Mouse (Mus musculus): ENCODE data around the gene Rbfox2.
A peak's percentile ranks its signal among the peaks of the same experiment; 100 is the strongest.
"Not testable (repeated sequence)": the region's sequence is repeated elsewhere in the genome, so short reads cannot be mapped to it uniquely, and the experiment has no call there.

Rbfox2 gene

DNA sequence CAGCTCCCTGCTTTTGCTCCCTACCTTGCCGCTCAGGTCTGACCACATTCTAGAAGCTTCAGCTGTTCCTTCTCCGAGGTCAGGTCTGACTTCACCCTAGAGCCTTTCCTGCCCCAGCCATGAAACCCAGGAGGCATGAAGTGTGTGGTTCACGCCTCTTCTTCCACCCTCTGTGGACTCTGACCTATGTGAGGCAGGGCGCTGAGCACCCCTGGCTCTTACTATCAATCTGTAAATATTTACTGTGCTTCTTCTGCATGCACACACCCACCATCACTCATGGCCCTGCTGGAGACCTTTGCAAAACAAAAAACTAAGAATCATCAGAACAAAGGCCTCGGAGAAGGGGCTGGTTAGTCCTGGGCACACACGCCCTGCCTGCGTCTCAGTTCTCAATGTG, 31.6 kb upstream of the Rbfox2 start:
- Histone ChIP-seq H3K27me3 (ENCODE audit: control insufficient read depth, insufficient read depth, low read length, poor library complexity, severe bottlenecking) (no peaks in the 10 kb centered on the region), H3K36me3 (ENCODE audit: control insufficient read depth, insufficient read depth, low read length, poor library complexity, severe bottlenecking) (no peaks in the 10 kb centered on the region)
- DNase-seq (ENCODE audit: low read depth, low spot score): no peak

DNA sequence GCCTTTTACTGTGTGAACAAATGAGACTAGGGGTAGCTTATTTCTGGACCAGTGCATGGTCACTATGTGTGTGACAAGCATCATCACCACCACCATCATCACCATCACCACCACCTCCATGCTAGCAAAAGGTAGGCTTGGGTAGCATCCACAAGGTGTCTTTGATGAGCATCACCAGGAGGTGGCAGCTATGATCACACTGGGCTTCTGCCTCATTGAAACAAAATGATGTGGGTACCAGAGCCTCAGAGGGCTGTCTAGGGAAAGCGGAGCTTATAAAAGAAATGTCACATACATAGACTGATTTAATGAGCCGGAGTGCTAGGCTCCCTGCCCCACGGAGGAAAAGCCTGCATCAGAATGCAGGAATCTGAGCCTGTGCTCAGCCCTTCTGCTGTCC, 31.1 kb upstream of the Rbfox2 start:
- Histone ChIP-seq H3K36me3 (ENCODE audit: control insufficient read depth, insufficient read depth, low read length, poor library complexity, severe bottlenecking) (no peaks in the 10 kb centered on the region), H3K27me3 (ENCODE audit: control insufficient read depth, insufficient read depth, low read length, poor library complexity, severe bottlenecking) (no peaks in the 10 kb centered on the region)
- no peak for DNase-seq (ENCODE audit: low read depth, low spot score)

DNA sequence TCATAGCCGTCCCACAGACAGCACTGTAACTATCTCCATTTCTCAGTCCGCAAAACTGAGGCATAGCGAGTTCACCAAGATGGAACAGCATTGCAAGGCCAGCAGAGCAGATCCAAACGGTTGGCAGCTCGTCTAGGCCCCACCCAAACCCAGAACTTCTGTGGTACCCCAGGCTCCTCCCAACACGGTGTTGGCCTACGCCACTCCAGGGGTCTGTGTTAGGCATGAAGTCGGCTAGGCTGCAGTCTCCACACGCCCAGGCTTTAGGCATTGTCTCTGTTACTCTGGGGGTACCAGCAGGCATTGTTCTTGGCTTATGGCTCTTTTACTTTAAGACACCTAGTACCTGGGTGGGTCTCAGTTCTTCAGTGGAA, 30.2 kb upstream of the Rbfox2 start:
- Histone ChIP-seq H3K36me3 (ENCODE audit: control insufficient read depth, insufficient read depth, low read length, poor library complexity, severe bottlenecking) (no peaks in the 10 kb centered on the region), H3K27me3 (ENCODE audit: control insufficient read depth, insufficient read depth, low read length, poor library complexity, severe bottlenecking) (no peaks in the 10 kb centered on the region)
- no peak for DNase-seq (ENCODE audit: low read depth, low spot score)

DNA sequence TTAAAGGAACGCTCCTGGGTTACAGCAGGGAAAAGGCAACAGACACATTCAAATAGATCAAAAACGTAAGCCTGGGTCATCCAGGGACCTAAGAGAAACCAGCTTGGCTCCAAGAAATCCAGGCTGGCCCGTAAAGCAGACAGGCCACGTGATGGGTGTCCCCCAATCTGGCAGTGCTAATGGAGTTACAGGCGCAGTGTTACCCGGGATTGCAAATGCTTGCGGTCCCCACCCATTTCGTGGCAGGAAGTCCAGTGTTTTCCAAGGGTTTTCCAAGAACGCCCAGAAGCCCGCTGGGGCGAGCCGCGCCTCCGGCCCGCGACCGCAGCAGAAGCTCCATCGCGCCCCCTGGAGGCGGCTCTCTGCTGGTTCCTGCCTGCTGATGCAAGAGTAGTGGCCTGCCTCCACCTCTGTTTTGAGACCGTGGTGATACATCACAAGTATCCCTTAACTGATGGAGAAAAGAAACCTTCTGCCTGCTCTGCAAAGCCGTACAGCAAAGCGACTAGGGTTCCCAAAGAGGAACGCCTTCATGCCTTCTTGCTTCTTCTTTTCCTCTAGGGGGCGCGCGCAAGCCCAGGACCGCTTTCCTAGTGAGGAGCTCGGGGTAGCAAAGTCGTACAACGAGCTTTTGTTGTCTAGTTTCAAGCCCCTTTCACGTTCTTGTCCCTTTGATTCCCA, 29.6 kb upstream of the Rbfox2 start:
- no peaks in the 10 kb centered on the region for H3K27me3 ChIP-seq (ENCODE audit: control insufficient read depth, insufficient read depth, low read length, poor library complexity, severe bottlenecking)
- no peaks in the 10 kb centered on the region for H3K36me3 ChIP-seq (ENCODE audit: control insufficient read depth, insufficient read depth, low read length, poor library complexity, severe bottlenecking)
- DNase-seq (ENCODE audit: low read depth, low spot score): peak; percentile 15

DNA sequence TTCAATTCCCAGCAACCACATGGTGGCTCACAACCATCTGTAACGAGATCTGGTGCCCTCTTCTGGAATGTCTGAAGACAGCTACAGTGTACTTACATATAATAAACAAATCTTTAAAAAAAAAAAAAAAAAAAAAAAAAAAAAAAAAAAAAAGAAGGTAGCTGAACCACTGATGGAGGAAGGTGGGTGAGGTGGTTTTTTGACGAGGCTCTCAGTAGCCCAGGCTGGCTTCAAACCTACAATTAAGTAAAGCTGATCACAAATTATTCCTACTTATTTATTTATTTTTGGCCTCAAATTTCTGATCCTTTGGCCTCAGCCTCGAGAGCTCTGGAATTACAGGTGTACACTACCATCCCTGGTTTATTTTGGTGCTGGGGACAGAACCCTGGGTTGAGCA, 28.4 kb upstream of the Rbfox2 start:
- H3K27me3 ChIP-seq (ENCODE audit: control insufficient read depth, insufficient read depth, low read length, poor library complexity, severe bottlenecking); H3K36me3 ChIP-seq (ENCODE audit: control insufficient read depth, insufficient read depth, low read length, poor library complexity, severe bottlenecking); DNase-seq (ENCODE audit: low read depth, low spot score): not testable (repeated sequence)

DNA sequence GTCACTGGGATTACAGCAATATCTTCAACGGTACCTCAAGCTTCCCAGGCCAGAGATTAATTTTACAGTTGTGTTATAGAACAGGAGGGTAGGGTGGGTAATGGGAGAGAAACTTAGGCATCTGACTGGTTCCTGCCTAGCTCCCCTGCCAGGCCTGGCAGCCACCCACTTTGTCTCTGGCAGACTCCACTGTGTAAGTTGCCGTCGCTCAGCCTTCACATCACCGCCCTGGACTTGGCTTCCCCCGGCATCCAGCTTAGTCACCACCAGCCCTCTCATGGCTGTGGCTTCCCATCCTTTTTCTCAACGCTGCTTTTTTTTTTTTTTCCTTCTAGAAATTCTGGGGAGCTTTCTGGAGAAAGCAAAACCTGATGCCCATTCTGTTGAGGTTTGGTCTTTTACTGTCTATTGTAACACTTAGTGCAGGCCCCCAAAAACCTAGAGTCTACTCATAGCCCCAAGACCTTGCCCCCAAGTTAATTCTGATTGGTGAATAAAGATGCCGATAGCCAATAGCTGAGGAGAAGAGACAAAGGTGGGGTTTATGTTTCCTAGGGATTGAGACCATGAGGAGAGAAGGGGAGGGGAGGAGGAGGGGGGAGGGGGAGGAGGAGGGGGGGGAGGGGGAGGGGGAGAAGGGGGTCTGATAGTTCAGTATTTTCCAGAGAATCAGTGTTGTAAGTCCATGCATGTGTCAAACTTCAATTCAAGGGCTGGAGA, 25.6 kb upstream of the Rbfox2 start:
- no peaks in the 10 kb centered on the region for H3K27me3 ChIP-seq (ENCODE audit: control insufficient read depth, insufficient read depth, low read length, poor library complexity, severe bottlenecking)
- no peak for DNase-seq (ENCODE audit: low read depth, low spot score)
- no peaks in the 10 kb centered on the region for H3K36me3 ChIP-seq (ENCODE audit: control insufficient read depth, insufficient read depth, low read length, poor library complexity, severe bottlenecking)

DNA sequence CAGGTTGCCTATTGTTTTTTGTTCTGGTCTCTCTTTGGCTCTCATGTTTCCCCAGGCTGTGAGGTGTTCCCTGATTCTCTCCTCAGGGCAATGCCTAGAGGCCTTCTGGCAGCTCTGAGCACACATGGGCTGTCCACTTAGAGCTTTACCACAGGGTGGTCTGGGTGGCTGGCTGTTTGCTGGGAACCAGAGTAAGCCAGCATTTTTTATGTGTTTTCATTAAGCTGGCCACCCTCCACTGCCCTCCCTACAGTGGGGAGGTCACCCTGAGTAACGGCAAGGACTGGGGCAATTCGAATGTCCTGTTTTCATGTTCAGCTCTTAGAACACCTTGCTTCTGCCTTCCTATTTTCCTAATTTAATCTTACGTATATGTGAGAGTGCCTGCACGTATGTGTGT, 24.6 kb upstream of the Rbfox2 start:
- Histone ChIP-seq H3K36me3 (ENCODE audit: control insufficient read depth, insufficient read depth, low read length, poor library complexity, severe bottlenecking) (no peaks in the 10 kb centered on the region), H3K27me3 (ENCODE audit: control insufficient read depth, insufficient read depth, low read length, poor library complexity, severe bottlenecking) (no peaks in the 10 kb centered on the region)
- no peak for DNase-seq (ENCODE audit: low read depth, low spot score)

DNA sequence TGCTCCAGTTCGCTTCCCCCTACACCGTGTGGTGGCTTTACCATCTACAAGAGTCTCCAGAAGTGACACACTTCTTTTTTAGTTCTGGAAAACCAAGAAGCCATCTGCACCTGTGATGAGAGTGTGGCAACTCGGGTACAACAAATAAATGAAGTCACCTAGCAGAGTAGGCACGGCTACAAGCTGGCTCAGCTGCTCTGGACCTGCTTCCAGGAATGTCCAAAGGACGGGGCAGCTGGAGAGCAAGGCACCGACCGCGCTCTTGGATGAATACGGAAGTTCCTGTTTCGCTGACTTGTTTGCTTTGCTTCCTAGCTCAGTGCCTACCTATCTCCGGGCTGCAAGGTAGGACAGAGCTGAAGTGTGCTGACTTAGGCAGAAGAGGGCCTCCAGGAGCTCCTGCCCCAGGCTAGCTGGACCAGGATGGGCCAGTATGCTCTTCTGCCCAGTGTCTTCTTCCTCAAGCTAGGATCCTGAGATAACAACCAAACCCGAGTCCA, 22.9 kb upstream of the Rbfox2 start:
- Histone ChIP-seq H3K27me3 (ENCODE audit: control insufficient read depth, insufficient read depth, low read length, poor library complexity, severe bottlenecking) (no peaks in the 10 kb centered on the region), H3K36me3 (ENCODE audit: control insufficient read depth, insufficient read depth, low read length, poor library complexity, severe bottlenecking) (no peaks in the 10 kb centered on the region)
- no peak for DNase-seq (ENCODE audit: low read depth, low spot score)

DNA sequence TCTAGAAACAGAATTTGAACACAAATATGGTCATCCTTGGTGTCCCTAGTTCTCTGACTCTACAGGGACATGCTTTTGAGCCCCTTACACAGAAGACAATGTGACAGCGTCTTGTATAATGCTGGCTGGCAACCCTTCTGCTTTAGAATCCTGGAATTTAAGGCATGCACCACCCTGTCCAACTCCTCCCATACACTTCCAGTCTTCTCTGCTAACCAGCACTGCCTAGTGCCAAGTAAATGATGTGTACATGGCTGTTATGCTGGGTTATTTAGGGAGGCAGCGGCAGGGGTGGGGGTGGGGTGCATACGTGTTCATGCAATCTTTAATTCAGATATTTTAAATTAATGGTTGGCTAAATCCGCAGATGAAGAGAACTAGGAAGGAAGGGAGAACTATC, 19.6 kb upstream of the Rbfox2 start:
- H3K36me3 ChIP-seq (ENCODE audit: control insufficient read depth, insufficient read depth, low read length, poor library complexity, severe bottlenecking): no peaks in the 10 kb centered on the region
- H3K27me3 ChIP-seq (ENCODE audit: control insufficient read depth, insufficient read depth, low read length, poor library complexity, severe bottlenecking): no peaks in the 10 kb centered on the region
- no peak for DNase-seq (ENCODE audit: low read depth, low spot score)

DNA sequence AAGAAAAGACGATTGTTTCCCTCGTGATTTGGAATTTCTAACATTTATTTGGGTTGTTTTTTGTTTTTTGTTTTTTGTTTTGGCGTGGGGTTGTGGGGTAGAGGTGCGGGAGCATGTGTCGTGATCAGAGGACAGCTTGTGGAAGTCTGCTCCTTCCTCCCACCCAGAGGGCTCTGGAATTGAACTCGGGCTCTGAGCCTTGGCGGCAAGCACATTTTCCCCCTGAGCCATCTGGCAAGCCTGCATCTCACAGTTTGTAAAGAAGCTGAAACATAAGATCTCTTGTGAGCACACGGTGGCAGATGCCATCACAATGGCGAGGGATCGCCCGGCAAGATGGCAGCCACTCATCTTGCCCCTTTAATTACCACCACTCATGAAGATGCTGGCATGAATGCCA, 17.6 kb upstream of the Rbfox2 start:
- no peaks in the 10 kb centered on the region for H3K36me3 ChIP-seq (ENCODE audit: control insufficient read depth, insufficient read depth, low read length, poor library complexity, severe bottlenecking)
- H3K27me3 ChIP-seq (ENCODE audit: control insufficient read depth, insufficient read depth, low read length, poor library complexity, severe bottlenecking): no peaks in the 10 kb centered on the region
- DNase-seq (ENCODE audit: low read depth, low spot score): no peak

DNA sequence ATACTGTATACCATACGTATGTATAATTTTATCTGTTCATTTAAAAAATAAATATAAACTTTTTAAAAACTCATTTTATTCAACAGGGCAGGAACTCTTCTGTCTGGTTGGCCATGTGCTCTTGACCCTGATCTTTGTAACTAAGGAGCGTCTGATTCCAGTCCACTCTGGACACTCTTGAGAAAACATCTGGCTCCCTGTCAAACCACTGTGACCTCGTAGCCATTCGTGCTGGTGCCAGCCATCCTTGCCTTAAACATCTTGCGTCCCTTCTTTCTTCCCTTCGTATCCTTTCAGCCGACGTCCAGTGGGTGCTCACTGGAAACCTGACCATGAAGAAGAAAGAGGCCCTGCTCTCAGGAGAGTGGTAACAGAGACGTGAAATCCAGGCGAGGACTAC, 16.4 kb upstream of the Rbfox2 start:
- H3K27me3 ChIP-seq (ENCODE audit: control insufficient read depth, insufficient read depth, low read length, poor library complexity, severe bottlenecking): no peaks in the 10 kb centered on the region
- no peaks in the 10 kb centered on the region for H3K36me3 ChIP-seq (ENCODE audit: control insufficient read depth, insufficient read depth, low read length, poor library complexity, severe bottlenecking)

DNA sequence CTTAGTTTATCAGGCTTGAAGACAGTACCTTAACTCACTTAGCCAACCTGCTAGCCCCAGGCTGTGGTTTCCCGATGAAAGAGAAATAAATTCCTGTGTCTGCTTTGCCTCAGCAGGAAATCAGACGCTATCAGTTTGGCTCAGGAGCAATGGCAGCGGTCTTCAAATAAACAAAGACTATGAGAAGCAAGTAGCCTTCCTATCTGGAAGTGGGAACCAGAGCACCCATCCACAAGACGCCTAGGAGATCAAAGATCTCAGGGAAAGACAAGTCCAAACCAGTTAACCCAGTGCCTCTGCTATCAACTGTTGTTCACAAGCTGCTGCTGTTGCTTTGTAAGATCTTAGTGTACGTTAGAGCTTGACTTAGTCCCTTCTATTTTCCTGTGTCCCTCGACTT, 6.9 kb upstream of the Rbfox2 start:
- no peaks in the 10 kb centered on the region for H3K36me3 ChIP-seq (ENCODE audit: control insufficient read depth, insufficient read depth, low read length, poor library complexity, severe bottlenecking)
- DNase-seq (ENCODE audit: low read depth, low spot score): no peak
- no peaks in the 10 kb centered on the region for H3K27me3 ChIP-seq (ENCODE audit: control insufficient read depth, insufficient read depth, low read length, poor library complexity, severe bottlenecking)

More for the DNA sequence above, 16.4 kb upstream of the Rbfox2 start:
- no peak for DNase-seq (ENCODE audit: low read depth, low spot score)

DNA sequence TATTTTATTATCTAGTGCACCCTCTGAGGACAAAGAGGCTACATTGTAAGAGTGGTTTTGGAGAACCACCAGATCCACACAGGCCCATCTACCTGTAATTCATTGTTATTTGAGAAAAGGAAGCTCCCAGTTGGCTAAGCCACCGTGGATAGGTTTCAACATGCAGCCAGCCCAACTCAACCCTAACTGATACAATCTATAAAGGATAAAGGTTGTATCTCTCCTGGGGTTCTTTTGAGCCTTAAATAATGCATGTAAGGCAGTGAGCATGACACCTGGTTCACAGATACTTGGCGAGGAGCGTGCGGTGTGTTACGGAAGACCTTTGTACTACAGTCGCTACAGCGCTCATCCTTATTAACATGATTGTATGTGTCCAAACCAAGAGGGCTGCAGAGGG, 6.0 kb upstream of the Rbfox2 start:
- H3K36me3 ChIP-seq (ENCODE audit: control insufficient read depth, insufficient read depth, low read length, poor library complexity, severe bottlenecking): no peaks in the 10 kb centered on the region
- H3K27me3 ChIP-seq (ENCODE audit: control insufficient read depth, insufficient read depth, low read length, poor library complexity, severe bottlenecking): no peaks in the 10 kb centered on the region; the same call in 1 of the 2 replicates

DNA sequence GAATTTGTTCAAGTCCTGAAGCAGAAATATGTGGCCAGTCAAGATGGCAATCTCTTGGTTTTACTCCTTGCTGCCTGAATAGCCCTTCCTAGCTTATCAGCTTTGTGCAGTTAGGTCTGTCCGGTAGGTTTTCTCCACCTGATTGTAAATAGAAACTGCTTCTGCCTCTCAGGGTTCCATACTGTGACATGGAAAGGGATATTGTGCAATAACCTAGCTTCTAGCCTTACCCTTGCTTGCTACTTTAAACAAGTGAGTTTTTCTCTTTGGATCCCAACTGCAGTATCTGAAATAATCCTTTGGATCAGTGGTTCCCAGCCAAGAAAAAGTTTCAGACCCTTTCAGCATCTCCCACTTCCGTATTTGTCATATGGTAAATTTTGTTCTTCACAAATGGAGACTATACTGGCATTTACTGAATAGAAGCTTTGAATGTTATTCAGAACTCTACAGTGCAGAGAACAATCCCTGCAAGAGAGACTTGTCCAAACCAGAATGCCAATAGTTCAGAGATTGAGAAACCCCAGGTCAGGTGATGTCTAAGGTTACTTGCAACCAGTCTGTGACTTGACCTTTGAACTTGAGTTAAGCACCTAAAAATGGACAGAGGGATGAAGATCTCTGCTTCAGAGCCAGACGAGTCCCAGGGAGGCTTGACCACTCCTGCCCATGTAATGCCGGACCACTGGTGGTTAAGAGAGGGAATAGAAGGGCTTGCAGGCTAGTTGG, 1.1 kb upstream of the Rbfox2 start:
- no peak for DNase-seq (ENCODE audit: low read depth, low spot score)
- no peaks in the 10 kb centered on the region for H3K36me3 ChIP-seq (ENCODE audit: control insufficient read depth, insufficient read depth, low read length, poor library complexity, severe bottlenecking)
- peaks cover 1% of the 10 kb centered on the region; the same call in 1 of the 2 replicates for H3K27me3 ChIP-seq (ENCODE audit: control insufficient read depth, insufficient read depth, low read length, poor library complexity, severe bottlenecking)

More for the DNA sequence above, 6.0 kb upstream of the Rbfox2 start:
- no peak for DNase-seq (ENCODE audit: low read depth, low spot score)

Measured in splenic B cell, adult 2 months (primary cell).